Mouse (Mus musculus) CH12.LX (cell line): ENCODE measurements around the gene Atad1. TPM values are rescaled to one million over a fixed set of nuclear protein-coding genes. Genes with fewer than 3 reads are reported as not detected.

ENCODE experiments used
- DNase-seq: peaks from one replicate; pipeline ENCODE4 v3.0.0-alpha.2; 2013; ENCODE audit errors: extremely low read depth
- H3K27ac ChIP-seq: 2 replicates; pipeline ENCODE4 v1.5.1; 2012; ENCODE audit warnings: low read depth, mild to moderate bottlenecking, control low read depth, moderate library complexity; ENCODE audit not compliant: insufficient read depth
- H3K27me3 ChIP-seq: replicated peaks from 2 replicates; pipeline ENCODE3; 2012; ENCODE audit warnings: inconsistent platforms
- H3K36me3 ChIP-seq, 2 experiments: replicated peaks in 1 of 2; 2 replicates each; pipeline versions ENCODE3 to v1.6.1; 2012; ENCODE audit warnings: inconsistent platforms in 1 of 2, low read length in 1 of 2, mild to moderate bottlenecking in 1 of 2, mixed read lengths in 1 of 2, moderate library complexity in 1 of 2; ENCODE audit not compliant: control insufficient read depth in 1 of 2, insufficient read depth in 1 of 2
- H3K4me1 ChIP-seq, 2 experiments: 2 replicates each; pipeline ENCODE4 v1.6.1; 2012; ENCODE audit warnings: inconsistent platforms in 1 of 2, moderate library complexity in 1 of 2; ENCODE audit not compliant: insufficient read depth in 2 of 2, control insufficient read depth in 1 of 2
- H3K4me2 ChIP-seq: 2 replicates; pipeline ENCODE4 v1.6.1; 2012; ENCODE audit warnings: low read depth, mild to moderate bottlenecking, control low read depth; ENCODE audit not compliant: poor library complexity, insufficient read depth, severe bottlenecking
- H3K4me3 ChIP-seq, 3 experiments: fragments of 150-350 bp in 1 of 3; sonication (generic) in 1 of 3; replicated peaks in 1 of 3; 2 replicates each; pipeline versions ENCODE3 to v1.5.1; 2011 to 2012; ENCODE audit warnings: low read depth in 2 of 3, low read length in 2 of 3, mild to moderate bottlenecking in 2 of 3, moderate library complexity in 2 of 3, control low read depth in 1 of 3, improper control_type of control experiment in 1 of 3, inconsistent platforms in 1 of 3, mixed read lengths in 1 of 3; ENCODE audit not compliant: poor library complexity in 1 of 3
- H3K79me2 ChIP-seq: replicated peaks from 2 replicates; pipeline ENCODE4 v1.6.1; 2012; ENCODE audit warnings: mild to moderate bottlenecking, moderate library complexity; ENCODE audit not compliant: control insufficient read depth, poor library complexity, insufficient read depth, severe bottlenecking; ENCODE audit errors: extremely low read depth
- H3K9ac ChIP-seq: 2 replicates; pipeline ENCODE4 v1.6.1; 2012; ENCODE audit warnings: low read depth, mild to moderate bottlenecking, control low read depth, moderate library complexity; ENCODE audit not compliant: insufficient read depth
- H3K9me3 ChIP-seq: replicated peaks from 2 replicates; pipeline ENCODE3; 2012; ENCODE audit warnings: low read length, inconsistent platforms, mixed read lengths
- BHLHE40 ChIP-seq: IDR thresholded peaks from 2 replicates; pipeline ENCODE4 v1.6.1; 2011; ENCODE audit warnings: mild to moderate bottlenecking, low read depth, low read length, improper control_type of control experiment
- CHD1 ChIP-seq: IDR thresholded peaks from 2 replicates; pipeline ENCODE4 v1.6.1; 2012; ENCODE audit warnings: low read depth, low read length, improper control_type of control experiment, inconsistent platforms
- CHD2 ChIP-seq: IDR thresholded peaks from 2 replicates; pipeline ENCODE4 v1.6.1; 2011; ENCODE audit warnings: low read length, improper control_type of control experiment
- CTCF ChIP-seq, 2 experiments: IDR thresholded peaks in 1 of 2; conservative IDR thresholded peaks in 1 of 2; 2 replicates each; pipeline ENCODE4 v1.5.1; 2011 to 2012; ENCODE audit warnings: low read depth in 2 of 2, low read length in 2 of 2, improper control_type of control experiment in 1 of 2, inconsistent platforms in 1 of 2, mild to moderate bottlenecking in 1 of 2, moderate library complexity in 1 of 2
- EP300 ChIP-seq: IDR thresholded peaks from 2 replicates; pipeline ENCODE4 v1.6.1; 2011; ENCODE audit warnings: low read length, improper control_type of control experiment
- GABPA ChIP-seq: IDR thresholded peaks from 2 replicates; pipeline ENCODE4 v1.6.1; 2012; ENCODE audit warnings: low read depth, low read length, improper control_type of control experiment, inconsistent platforms; ENCODE audit not compliant: insufficient replicate concordance
- HCFC1 ChIP-seq: IDR thresholded peaks from 2 replicates; pipeline ENCODE4 v1.6.1; 2012; ENCODE audit warnings: low read depth, mild to moderate bottlenecking, inconsistent platforms, low read length, improper control_type of control experiment
- IRF4 ChIP-seq: IDR thresholded peaks from 2 replicates; pipeline ENCODE4 v1.6.1; 2014; ENCODE audit warnings: low read depth, mild to moderate bottlenecking, inconsistent platforms, low read length, improper control_type of control experiment
- JUND ChIP-seq: conservative IDR thresholded peaks from 2 replicates; pipeline ENCODE4 v1.6.1; 2011; ENCODE audit warnings: low read depth, low read length, improper control_type of control experiment
- MAFK ChIP-seq: IDR thresholded peaks from 2 replicates; pipeline ENCODE4 v1.6.1; 2011; ENCODE audit warnings: low read length, improper control_type of control experiment; ENCODE audit not compliant: insufficient replicate concordance
- MAX ChIP-seq: IDR thresholded peaks from 2 replicates; pipeline ENCODE4 v1.6.1; 2011; ENCODE audit warnings: low read length, improper control_type of control experiment
- MAZ ChIP-seq: IDR thresholded peaks from 2 replicates; pipeline ENCODE4 v1.6.1; 2012; ENCODE audit warnings: low read depth, mild to moderate bottlenecking, inconsistent platforms, low read length, improper control_type of control experiment, moderate library complexity
- MEF2A ChIP-seq: IDR thresholded peaks from 2 replicates; pipeline ENCODE4 v1.6.1; 2014; ENCODE audit warnings: low read depth, mild to moderate bottlenecking, inconsistent platforms, low read length, improper control_type of control experiment, borderline replicate concordance
- MXI1 ChIP-seq: IDR thresholded peaks from 2 replicates; pipeline ENCODE4 v1.6.1; 2011; ENCODE audit warnings: mild to moderate bottlenecking, low read depth, low read length, improper control_type of control experiment
- MYC ChIP-seq: IDR thresholded peaks from 2 replicates; pipeline ENCODE4 v1.6.1; 2011; ENCODE audit warnings: low read depth, mild to moderate bottlenecking, improper control_type of control experiment, low read length
- PAX5 ChIP-seq: IDR thresholded peaks from 2 replicates; pipeline ENCODE4 v1.6.1; 2012; ENCODE audit warnings: low read length, inconsistent platforms, mixed read lengths
- POLR2AphosphoS2 ChIP-seq: IDR thresholded peaks from 2 replicates; pipeline ENCODE4 v1.6.1; 2011; ENCODE audit warnings: low read depth, low read length, improper control_type of control experiment
- RCOR1 ChIP-seq: conservative IDR thresholded peaks from 2 replicates; pipeline ENCODE4 v1.6.1; 2012; ENCODE audit warnings: low read depth, mild to moderate bottlenecking, inconsistent platforms, low read length, improper control_type of control experiment
- SIN3A ChIP-seq: IDR thresholded peaks from 2 replicates; pipeline ENCODE4 v1.6.1; 2012; ENCODE audit warnings: low read length, improper control_type of control experiment, inconsistent platforms
- SMC3 ChIP-seq: IDR thresholded peaks from 2 replicates; pipeline ENCODE4 v1.6.1; 2011; ENCODE audit warnings: low read depth, low read length, improper control_type of control experiment
- TBP ChIP-seq: conservative IDR thresholded peaks from 2 replicates; pipeline ENCODE4 v1.6.1; 2011; ENCODE audit warnings: low read depth, low read length, improper control_type of control experiment
- TCF12 ChIP-seq: IDR thresholded peaks from 2 replicates; pipeline ENCODE4 v1.6.1; 2014; ENCODE audit warnings: low read depth, mild to moderate bottlenecking, inconsistent platforms, low read length, improper control_type of control experiment
- UBTF ChIP-seq: IDR thresholded peaks from 2 replicates; pipeline ENCODE4 v1.6.1; 2012; ENCODE audit warnings: low read depth, mild to moderate bottlenecking, inconsistent platforms, low read length, improper control_type of control experiment, moderate library complexity
- USF2 ChIP-seq: conservative IDR thresholded peaks from 2 replicates; pipeline ENCODE4 v1.6.1; 2011; ENCODE audit warnings: low read depth, low read length, improper control_type of control experiment
- ZC3H11A ChIP-seq: IDR thresholded peaks from 2 replicates; pipeline ENCODE4 v1.6.1; 2012; ENCODE audit warnings: low read depth, mild to moderate bottlenecking, inconsistent platforms, low read length, improper control_type of control experiment
- ZMIZ1 ChIP-seq: IDR thresholded peaks from 2 replicates; pipeline ENCODE4 v1.6.1; 2012; ENCODE audit warnings: low read depth, mild to moderate bottlenecking, inconsistent platforms, low read length, improper control_type of control experiment
- ZNF384 ChIP-seq: IDR thresholded peaks from 2 replicates; pipeline ENCODE4 v1.6.1; 2012; ENCODE audit warnings: low read depth, low read length, improper control_type of control experiment, inconsistent platforms
- dilution Hi-C: fragments of 300-500 bp; cut with MboI; formaldehyde crosslinking; loops from 2 replicates; pipeline ENCODE4 v1.14.3; 2020; ENCODE audit warnings: low sequenced_read_pairs; ENCODE audit not compliant: extremely low pct_unique_long_range_greater_than_20kb, extremely low pct_ligation_motif_present
- in situ Hi-C: fragments of 300-500 bp; cut with MboI; formaldehyde crosslinking; loops from 3 replicates; pipeline ENCODE4 v1.14.3; 2019; ENCODE audit warnings: low sequenced_read_pairs, low pct_ligation_motif_present, low pct_unique_long_range_greater_than_20kb, mixed read lengths
- polyA plus RNA-seq: library from polyadenylated mRNA; unstranded; fragments of >175 nt; gene quantifications from 2 replicates; pipeline ENCODE4 v1.2.1, GENCODE M21; 2012; ENCODE audit warnings: low read depth; ENCODE audit not compliant: insufficient read length
- total RNA-seq, 2 experiments: library from RNA; depleted of rRNA; stranded (reverse); fragments of 300-350 nt in 1 of 2; fragments of >200 nt in 1 of 2; gene quantifications; 2 replicates each; pipeline ENCODE4 v1.2.3; 2012 to 2014

The Atad1 gene
- total and polyA plus RNA-seq, 3 experiments = 78.5 to 268 (median 103) TPM

DNA sequence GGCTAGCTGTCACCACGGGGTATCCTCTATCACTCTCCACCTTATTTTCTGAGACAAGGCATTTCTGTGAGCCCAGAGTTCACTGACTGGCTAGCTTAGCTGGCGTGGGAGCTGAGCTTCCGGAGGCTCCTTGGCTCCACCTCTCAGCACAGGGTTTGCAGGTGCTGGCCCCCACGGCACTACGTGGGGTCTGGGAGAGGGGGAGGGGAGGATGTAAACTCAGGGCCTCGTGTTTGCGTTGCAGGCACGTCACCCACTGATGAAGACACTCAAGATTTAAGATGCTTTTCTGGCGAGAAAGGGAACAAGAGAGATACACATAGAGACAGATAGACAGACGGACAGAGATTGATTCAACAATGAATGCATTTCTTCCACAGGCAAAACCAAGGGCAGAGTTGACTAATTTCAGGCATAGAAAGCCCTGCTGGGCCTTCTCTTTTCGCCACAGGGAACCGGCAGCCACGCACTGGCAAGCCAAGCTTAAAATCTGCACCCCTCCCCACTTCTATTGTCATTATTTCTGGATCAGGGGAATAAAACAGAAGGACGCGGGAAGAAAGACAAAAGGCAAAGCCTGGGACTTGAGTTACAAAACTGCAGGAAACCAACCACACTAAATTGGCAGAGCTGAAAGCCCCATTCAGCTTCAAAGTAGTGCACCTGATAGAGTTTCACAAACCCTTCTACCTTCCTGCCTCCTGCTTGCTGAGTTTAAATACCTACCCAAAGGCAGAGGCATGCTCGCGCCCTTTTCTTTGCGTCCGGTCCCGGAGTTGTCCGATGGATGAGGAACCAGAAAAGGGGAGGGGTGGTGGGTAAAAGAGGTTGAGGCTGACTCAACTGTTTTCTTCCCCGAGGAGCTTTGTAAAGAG lies 12.9 kb downstream of the Atad1 start (continued):
- TF ChIP-seq PAX5 = no peak
- TF ChIP-seq MEF2A = no peak
- no peak for TF ChIP-seq SMC3
- no peak for TF ChIP-seq ZC3H11A
- TF ChIP-seq USF2 = no peak
- 0 out of 2 replicates have a peak, but pooled peaks have one; percentile 46 for TF ChIP-seq JUND
- TF ChIP-seq IRF4 = peak; percentile 70
- TF ChIP-seq HCFC1 = no peak
- TF ChIP-seq BHLHE40 = peak; percentile 40; the same call in 1 of the 2 replicates
- TF ChIP-seq CHD2 = peak; percentile 78; the same call in 1 of the 2 replicates
- TF ChIP-seq TCF12 = peak; percentile 36; the same call in 1 of the 2 replicates
- no peak for TF ChIP-seq MYC
- no peak for TF ChIP-seq SIN3A
- no peak for TF ChIP-seq POLR2AphosphoS2
- no peak for TF ChIP-seq ZMIZ1
- TF ChIP-seq CTCF (conservative IDR thresholded peaks at IDR 0.05 in 1 of 2, IDR thresholded peaks at IDR 0.05 in 1 of 2; ENCODE audit: low read depth in 2 of 2, low read length in 2 of 2) = no peak
- no peak for TF ChIP-seq TBP

DNA sequence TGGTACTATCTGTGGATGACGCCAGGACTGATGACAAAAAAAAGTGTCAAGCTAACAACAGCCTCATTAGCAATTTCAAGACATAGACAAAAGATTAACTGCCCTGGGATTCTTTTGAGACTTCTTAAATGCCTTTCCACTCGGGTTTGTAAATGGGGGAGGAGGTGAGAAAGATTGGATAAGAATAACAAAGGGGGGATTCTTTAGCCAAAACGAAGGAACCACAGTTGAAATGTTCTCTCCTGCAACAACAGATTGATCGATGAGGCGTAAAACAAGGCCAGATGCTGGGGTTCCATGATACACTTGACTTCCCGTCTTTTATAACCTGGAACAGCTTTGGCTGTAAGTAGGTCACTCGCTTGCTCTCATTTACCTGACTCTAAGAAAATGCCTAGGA lies 15.8 kb downstream of the Atad1 start:
- H3K79me2 ChIP-seq = no peaks in the 10 kb centered on the region
- no peaks in the 10 kb centered on the region for H3K9me3 ChIP-seq
- TF ChIP-seq EP300 = no peak
- TF ChIP-seq JUND = no peak
- no peak for TF ChIP-seq GABPA
- no peak for TF ChIP-seq ZNF384
- no peak for TF ChIP-seq ZC3H11A
- TF ChIP-seq CHD2 = no peak
- no peak for TF ChIP-seq MEF2A
- no peak for TF ChIP-seq RCOR1
- TF ChIP-seq ZMIZ1 = no peak
- TF ChIP-seq CHD1 = no peak
- no peak for TF ChIP-seq MAFK
- TF ChIP-seq MAZ = no peak
- TF ChIP-seq MYC = no peak
- no peak for TF ChIP-seq UBTF
- no peak for TF ChIP-seq MAX
- TF ChIP-seq MXI1 = no peak
- no peaks in the 10 kb centered on the region for H3K36me3 ChIP-seq
- no peaks in the 10 kb centered on the region for H3K27me3 ChIP-seq
- no peak overlapping the region for H3K4me3 ChIP-seq
- in situ Hi-C loops (no loop called here), dilution Hi-C loops (no loop called here)
- DNase-seq = no peak
- H3K4me2 ChIP-seq = no peak overlapping the region
- no peak overlapping the region for H3K27ac ChIP-seq
- H3K4me1 ChIP-seq = peaks cover 3 to 23% of the 10 kb centered on the region in 2 experiments; a peak in 3 of 4 replicates
- no peak overlapping the region for H3K9ac ChIP-seq
